Mouse (Mus musculus) liver, adult (tissue): ENCODE results near the gene Mycbp.

Experiments used
- GATA4 ChIP-seq: IDR thresholded peaks from 2 replicates; pipeline ENCODE4 v1.6.1; 2014; ENCODE audit warnings: mild to moderate bottlenecking, low read length; ENCODE audit not compliant: insufficient replicate concordance

Gene Mycbp

GRCm38 (mm10) chr4:123918851-123919250 is 14.2 kb downstream of the Mycbp start:
- no peak for TF ChIP-seq GATA4

GRCm38 (mm10) chr4:123921055-123921565 is 16.5 kb downstream of the Mycbp start:
- TF ChIP-seq GATA4, result no peak

GRCm38 (mm10) chr4:123927961-123928360 is 23.3 kb downstream of the Mycbp start:
- peak; percentile 60; the same call in 1 of the 2 replicates for TF ChIP-seq GATA4

- no peak for TF ChIP-seq GATA4
Measured at GRCm38 (mm10) chr4:123929994-123930393, 25.4 kb downstream of the Mycbp start.

DNA sequence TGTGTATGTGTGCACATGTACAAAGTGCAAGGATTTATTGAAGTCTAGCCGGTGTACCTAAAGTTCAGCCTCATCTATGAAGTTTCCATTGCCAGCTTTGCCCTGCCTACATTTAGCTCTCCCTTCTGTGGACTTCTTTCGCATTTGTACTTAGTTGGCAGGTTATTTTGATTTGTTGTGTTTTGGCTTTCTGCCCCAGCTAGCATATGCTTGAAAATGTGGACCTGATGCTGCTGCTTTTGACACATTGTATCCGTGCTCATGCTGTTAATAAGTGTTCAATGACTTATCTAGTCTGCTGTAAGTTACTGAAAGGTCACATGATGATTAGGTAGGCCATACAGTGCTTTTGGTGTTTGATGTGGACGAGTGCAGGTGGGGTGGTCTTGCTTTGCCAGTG is 29.7 kb downstream of the Mycbp start:
- no peak for TF ChIP-seq GATA4

DNA sequence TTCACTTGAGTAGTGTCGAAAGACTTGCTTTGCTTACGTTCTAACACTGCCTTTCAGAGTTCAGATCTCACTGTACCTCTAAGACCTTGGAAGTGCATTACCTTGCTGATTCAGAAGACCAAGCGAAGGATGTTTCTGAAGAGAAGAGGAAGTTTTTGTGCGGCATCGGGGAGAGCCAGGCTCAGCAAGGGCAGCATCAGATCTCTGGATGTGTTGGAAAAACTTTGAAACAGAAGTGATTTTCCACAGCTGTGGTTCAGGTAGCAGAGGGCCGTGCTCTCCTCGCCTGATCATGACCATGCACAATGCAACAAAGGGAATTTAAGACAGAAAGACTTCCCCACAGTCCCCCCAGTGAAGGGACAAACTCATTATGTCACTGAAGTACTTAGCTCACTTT is 31.4 kb downstream of the Mycbp start:
- no peak for TF ChIP-seq GATA4

DNA sequence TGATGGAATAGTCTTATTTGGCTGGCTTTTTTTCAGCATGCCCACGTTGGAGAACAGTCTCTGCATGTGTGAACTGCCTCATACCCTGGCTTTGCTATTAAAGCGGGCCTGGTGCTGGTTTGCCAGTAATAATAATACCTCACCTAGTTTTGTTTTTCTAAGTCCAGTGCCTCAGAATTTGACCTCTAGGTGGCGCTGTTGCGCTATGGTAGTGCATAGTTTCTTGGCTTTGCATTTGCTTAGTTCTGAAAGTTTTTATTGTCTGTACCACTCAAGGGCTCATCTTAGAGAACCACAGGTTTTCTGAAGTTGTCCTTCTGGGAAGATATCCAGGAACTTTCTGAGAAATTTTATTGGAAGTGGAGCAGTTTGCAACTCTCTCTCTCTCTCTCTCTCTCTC is 35.2 kb downstream of the Mycbp start:
- no peak for TF ChIP-seq GATA4

DNA sequence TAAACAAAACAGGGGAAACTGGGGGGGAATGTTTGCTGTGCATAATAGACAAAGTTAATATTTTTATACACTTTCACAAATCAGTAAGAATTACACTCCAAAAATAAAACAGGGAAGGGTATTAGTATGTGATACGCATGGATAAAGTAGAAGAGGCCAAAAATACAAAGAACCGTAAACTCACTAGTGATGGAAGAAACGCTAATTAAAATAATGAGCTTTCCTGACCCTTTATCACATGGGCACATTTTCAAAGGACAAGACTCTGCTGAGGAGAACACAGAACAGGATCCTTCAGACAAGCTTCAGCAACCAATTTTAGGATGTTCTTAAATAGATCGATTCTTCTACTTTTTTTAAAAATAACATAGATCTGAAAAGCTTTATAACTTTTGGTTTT is 42.1 kb downstream of the Mycbp start:
- no peak for TF ChIP-seq GATA4

DNA sequence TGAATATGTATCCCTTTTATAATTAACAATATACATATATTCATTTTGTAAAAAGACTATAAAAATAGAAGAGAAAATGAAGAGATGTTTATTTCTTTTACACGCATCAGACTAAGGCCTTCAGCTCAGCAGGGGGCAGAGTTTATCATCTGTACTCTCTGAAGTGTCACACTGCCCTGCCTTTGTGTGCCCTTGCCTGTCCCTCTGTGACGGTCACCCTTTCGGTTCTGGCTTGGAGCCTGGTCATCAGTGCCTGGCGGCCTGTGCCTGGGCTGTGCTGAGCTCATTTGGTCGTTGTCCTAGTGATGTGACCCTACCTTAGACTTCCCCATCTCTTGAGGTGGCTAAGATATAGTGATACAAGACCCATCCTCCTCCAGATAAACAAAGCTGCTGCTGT is 42.5 kb downstream of the Mycbp start:
- TF ChIP-seq GATA4, result no peak

GRCm38 (mm10) chr4:123948901-123949300 is 44.3 kb downstream of the Mycbp start:
- no peak for TF ChIP-seq GATA4

DNA sequence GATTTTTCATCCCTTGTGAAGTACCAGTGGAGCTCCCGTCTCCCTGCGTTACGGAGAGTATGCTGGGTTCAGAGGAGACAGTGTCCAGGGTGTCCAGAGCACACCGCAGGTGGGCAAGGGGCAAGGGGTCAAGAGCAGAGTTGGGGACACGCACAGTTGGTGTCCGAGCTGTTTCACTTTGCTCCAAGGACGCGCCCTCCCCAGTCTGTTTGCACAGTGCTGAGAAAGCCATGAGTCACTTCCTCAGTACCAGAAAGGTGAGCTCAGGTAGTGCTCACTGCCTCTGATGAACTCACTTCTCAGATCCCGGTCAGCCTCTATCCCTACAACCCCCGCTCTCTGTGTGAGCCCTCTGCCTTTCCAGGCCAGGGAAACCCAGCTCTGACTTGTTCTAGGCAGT is 45.0 kb downstream of the Mycbp start:
- no peak for TF ChIP-seq GATA4

DNA sequence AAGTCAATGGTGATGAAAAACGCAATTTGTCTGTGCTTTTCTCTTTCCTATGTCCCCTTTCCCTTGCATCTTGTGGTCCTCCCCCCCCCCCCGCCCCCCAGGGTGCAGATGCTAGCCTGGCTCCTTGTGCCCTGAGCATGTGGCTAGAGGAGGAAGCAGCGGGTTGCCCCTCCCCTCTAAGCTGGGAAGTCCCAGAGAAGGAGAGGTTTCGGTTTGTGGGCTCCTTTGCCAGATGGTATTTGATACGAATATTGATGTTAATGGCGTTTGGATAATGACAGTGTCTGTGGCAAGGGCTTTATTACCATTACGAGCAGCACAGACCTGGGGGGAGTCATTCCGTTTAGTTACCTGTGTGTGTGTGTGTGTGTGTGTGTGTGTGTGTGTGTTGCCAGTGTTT is 47.4 kb downstream of the Mycbp start:
- TF ChIP-seq GATA4, result no peak

DNA sequence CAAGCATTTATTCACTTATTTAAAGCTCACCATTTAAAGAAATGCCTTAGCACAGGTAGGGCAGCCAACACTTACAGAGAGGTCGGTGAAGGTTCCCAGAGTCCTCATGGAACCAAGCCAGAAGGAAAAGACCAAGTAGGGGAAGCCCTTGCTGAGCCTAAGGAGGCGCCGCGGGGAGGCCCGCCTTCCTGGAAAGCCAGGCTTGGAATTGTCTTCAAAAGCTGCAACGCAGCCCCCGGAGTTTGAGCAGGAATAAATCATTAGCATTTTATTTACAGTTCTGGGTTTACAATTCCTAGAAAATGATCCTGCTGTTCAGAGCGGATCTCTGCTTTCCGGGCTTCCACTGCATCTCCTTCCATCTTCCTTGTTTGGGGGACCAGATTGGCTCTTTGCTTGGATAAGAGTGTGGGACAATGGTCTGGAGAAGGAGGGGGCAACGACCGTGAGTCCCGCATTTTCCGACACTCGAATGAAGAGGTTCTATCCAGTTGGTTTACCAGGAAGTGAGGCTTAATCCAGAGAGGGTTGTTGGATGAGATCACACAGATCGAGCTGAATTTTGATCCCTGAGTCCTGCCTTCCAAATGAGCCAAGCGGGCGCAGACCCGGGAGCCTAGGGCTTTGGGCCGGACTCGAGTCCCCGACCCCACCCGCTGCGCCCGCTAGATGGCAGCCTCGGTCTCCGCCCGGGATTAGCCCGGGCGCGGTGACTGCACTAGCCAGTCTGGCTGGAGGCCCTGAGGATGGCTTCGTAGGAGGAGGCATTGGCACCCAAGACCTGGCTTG is 52.3 kb downstream of the Mycbp start:
- TF ChIP-seq GATA4, result no peak

GRCm38 (mm10) chr4:123957492-123957808 is 52.8 kb downstream of the Mycbp start:
- TF ChIP-seq GATA4, result no peak

DNA sequence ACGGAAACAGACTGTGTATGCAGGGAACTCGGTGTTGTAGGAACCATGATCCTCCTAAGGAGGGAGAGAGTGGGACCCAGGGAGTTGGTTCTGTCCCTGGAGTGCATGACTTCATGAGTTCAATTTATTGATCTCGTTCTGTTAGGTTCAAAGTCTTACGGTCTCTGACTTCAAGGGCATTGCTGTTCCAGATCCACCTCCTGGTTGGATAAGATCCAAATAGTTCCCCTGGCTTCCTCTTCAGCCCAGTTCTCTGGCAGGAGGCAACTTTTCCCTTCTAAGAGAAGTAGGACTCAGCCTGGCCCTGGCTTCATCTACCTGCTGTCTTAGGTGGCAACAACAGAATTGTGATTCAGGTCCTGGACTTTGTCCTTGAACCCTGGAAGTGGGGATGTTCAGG is 53.3 kb downstream of the Mycbp start:
- no peak for TF ChIP-seq GATA4

DNA sequence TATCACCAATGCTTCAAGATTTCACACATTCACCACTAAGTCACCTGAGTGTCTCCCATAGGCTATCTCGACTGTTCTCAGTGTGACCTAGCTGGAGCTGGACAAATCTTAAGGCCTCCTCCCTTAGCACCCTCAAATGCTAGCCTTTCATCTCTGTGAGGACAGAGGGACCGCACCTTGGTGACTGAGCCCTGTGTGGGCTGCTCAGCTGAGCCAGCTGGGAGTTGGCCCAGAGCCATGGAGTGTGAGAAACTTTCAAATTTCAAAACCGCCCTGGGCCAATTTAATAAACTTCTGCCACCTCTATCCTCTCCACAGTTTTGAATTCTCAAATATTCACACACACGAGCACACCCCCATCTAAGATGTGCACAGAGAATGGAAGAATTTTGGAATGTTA is 56.3 kb downstream of the Mycbp start:
- TF ChIP-seq GATA4, result no peak
